Mouse (Mus musculus) midbrain, embryonic 16.5 days (tissue): Measurements from ENCODE around the gene Scn1b. TPM values are rescaled to one million over a fixed set of nuclear protein-coding genes. Genes with fewer than 3 reads are reported as not detected.
A peak's percentile ranks its signal among the peaks of the same experiment; 100 is the strongest.

Experiments used
- ATAC-seq: fragments of 200-750 bp; cut with Nextera tagmentation; 2 replicates; pipeline ENCODE4 v1.8.0; 2017; ENCODE audit warnings: moderate TSS enrichment
- H3K27ac ChIP-seq: fragments of 300-500 bp; sonication (generic); 2 replicates; pipeline ENCODE4 v1.5.1; 2014; ENCODE audit warnings: mild to moderate bottlenecking, low read length, mixed read lengths
- H3K27me3 ChIP-seq: fragments of 300-500 bp; sonication (generic); 2 replicates; pipeline ENCODE4 v1.6.1; 2014; ENCODE audit warnings: low read depth, low read length, mixed read lengths; ENCODE audit not compliant: control insufficient read depth, insufficient read depth
- H3K36me3 ChIP-seq: fragments of 300-500 bp; sonication (generic); 2 replicates; pipeline ENCODE4 v1.6.1; 2014; ENCODE audit warnings: mild to moderate bottlenecking, low read length, moderate library complexity, mixed read lengths; ENCODE audit not compliant: control insufficient read depth, insufficient read depth
- H3K4me1 ChIP-seq: fragments of 300-500 bp; sonication (generic); 2 replicates; pipeline ENCODE4 v1.6.1; 2014; ENCODE audit warnings: mild to moderate bottlenecking, low read length, mixed read lengths; ENCODE audit not compliant: control insufficient read depth, insufficient read depth
- H3K4me2 ChIP-seq: fragments of 300-500 bp; sonication (generic); 2 replicates; pipeline ENCODE4 v1.6.1; 2014; ENCODE audit warnings: mild to moderate bottlenecking, low read length, mixed read lengths
- H3K4me3 ChIP-seq: fragments of 300-500 bp; sonication (generic); 2 replicates; pipeline ENCODE4 v1.5.1; 2014; ENCODE audit warnings: low read depth, mild to moderate bottlenecking, low read length, moderate library complexity, mixed read lengths
- H3K9ac ChIP-seq: fragments of 300-500 bp; sonication (generic); 2 replicates; pipeline ENCODE4 v1.6.1; 2014; ENCODE audit warnings: low read depth, low read length, mixed read lengths
- H3K9me3 ChIP-seq: fragments of 300-500 bp; sonication (generic); replicated peaks from 2 replicates; pipeline ENCODE4 v1.6.1; 2014; ENCODE audit warnings: mild to moderate bottlenecking, low read length, mixed read lengths; ENCODE audit not compliant: control insufficient read depth, poor library complexity, severe bottlenecking
- WGBS: fragments of 180-500 bp; shearing (Covaris S2); extraction: QIAGEN DNeasy Blood & Tissue Kit; methylation state at CpG from one replicate; pipeline ENCODE4 v1.1.7; 2014; 5-methylcytosine and 5-hydroxymethylcytosine counted together
- polyA plus RNA-seq: library from polyadenylated mRNA; unstranded; fragments of >200 nt; fragmentation: Nextera tagmentation; extraction: Ambion mirVana; gene quantifications from 2 replicates; pipeline ENCODE4 v1.2.1, GENCODE M21; 2015

Gene Scn1b
- polyA plus RNA-seq, 1 experiment from 2014 or later = 12.2 TPM

- 89% methylated on average over 4 of the region's 4 CpGs for WGBS
- ATAC-seq = no peak
- no peak overlapping the region for H3K9ac ChIP-seq
These were observed 13.5 kb upstream of the Scn1b start for GRCm38 (mm10) chr7:31140302-31140701.

GRCm38 (mm10) chr7:31139765-31140164, 13.0 kb upstream of the Scn1b start:
- H3K4me2 ChIP-seq = no peak overlapping the region
- 72% methylated on average over 5 of the region's 5 CpGs for WGBS
- H3K4me3 ChIP-seq = no peak overlapping the region
- H3K4me1 ChIP-seq = no peaks in the 10 kb centered on the region
- H3K9ac ChIP-seq = no peak overlapping the region
- H3K36me3 ChIP-seq = peaks cover 69% of the 10 kb centered on the region
- no peaks in the 10 kb centered on the region for H3K27me3 ChIP-seq
- ATAC-seq = peak; percentile 32; the same call in 1 of the 2 replicates
- no peaks in the 10 kb centered on the region for H3K9me3 ChIP-seq
- H3K27ac ChIP-seq = no peak overlapping the region

More at GRCm38 (mm10) chr7:31140302-31140701, 13.5 kb upstream of the Scn1b start:
- no peaks in the 10 kb centered on the region for H3K27me3 ChIP-seq
- H3K4me2 ChIP-seq = no peak overlapping the region
- H3K4me3 ChIP-seq = no peak overlapping the region
- peaks cover 63% of the 10 kb centered on the region for H3K36me3 ChIP-seq
- no peaks in the 10 kb centered on the region for H3K9me3 ChIP-seq
- no peaks in the 10 kb centered on the region for H3K4me1 ChIP-seq
- H3K27ac ChIP-seq = no peak overlapping the region

DNA sequence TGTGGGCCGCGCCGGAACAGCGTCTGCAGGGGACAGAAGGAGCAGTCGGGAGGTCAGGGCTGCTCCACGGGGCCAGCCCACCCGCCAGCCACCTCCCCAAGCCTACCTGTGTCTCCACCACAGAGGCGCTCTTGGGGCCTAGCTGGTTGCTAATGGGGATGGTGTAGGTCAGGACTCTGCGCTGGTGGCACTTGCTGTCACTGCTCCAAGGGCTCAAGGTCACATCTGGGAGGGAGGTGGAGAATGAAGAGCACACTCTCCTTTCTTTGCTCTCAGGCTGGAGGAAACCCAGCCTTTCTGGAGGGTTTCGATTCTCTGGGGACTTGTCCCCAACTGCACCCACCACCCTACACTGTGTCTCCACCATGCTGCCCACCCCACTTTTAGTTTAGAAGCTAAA, 8.9 kb upstream of the Scn1b start:
- H3K4me2 ChIP-seq = no peak overlapping the region
- H3K27ac ChIP-seq = no peak overlapping the region
- peaks cover 85% of the 10 kb centered on the region for H3K36me3 ChIP-seq
- no peak for ATAC-seq
- H3K4me3 ChIP-seq = no peak overlapping the region
- H3K9me3 ChIP-seq = no peaks in the 10 kb centered on the region
- WGBS = 98% methylated on average over 10 of the region's 10 CpGs
- no peaks in the 10 kb centered on the region for H3K4me1 ChIP-seq
- H3K27me3 ChIP-seq = no peaks in the 10 kb centered on the region
- H3K9ac ChIP-seq = no peak overlapping the region

GRCm38 (mm10) chr7:31131866-31132265, 5.1 kb upstream of the Scn1b start:
- Histone ChIP-seq H3K27ac (no peak overlapping the region), H3K27me3 (no peaks in the 10 kb centered on the region), H3K4me3 (no peak overlapping the region), H3K4me1 (no peaks in the 10 kb centered on the region), H3K36me3 (peaks cover 82% of the 10 kb centered on the region), H3K9me3 (no peaks in the 10 kb centered on the region), H3K9ac (no peak overlapping the region), H3K4me2 (no peak overlapping the region)
- ATAC-seq = no peak
- 87% methylated on average over 4 of the region's 4 CpGs for WGBS

GRCm38 (mm10) chr7:31130841-31131240, 4.0 kb upstream of the Scn1b start:
- 0 out of 2 replicates have a peak, but pooled peaks have one; percentile 12 for ATAC-seq

DNA sequence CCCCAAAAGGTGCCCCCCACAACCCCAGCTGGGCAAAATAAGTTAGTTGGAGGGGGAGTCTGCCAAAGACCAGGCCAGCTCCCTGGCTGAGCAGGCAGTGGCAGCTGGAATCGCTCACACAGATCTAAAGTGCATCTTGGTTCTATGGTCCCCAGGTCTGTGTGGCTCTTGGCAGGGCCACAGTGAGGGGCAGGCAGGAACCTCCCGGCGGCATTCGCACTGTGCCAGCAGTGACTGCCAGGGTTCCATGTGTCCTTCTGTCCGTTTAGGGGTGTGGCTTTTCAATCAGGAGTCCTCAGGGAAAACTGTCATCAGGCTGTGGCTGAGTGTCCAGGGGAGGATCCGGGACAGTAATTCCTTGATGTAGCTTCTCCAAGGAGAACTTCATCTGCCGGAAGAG, 3.4 kb upstream of the Scn1b start:
- Histone ChIP-seq H3K36me3 (peaks cover 71% of the 10 kb centered on the region), H3K9ac (no peak overlapping the region), H3K27me3 (peaks cover 5% of the 10 kb centered on the region), H3K9me3 (no peaks in the 10 kb centered on the region), H3K27ac (no peak overlapping the region), H3K4me3 (no peak overlapping the region), H3K4me1 (peaks cover 6% of the 10 kb centered on the region; the same call in 1 of the 2 replicates), H3K4me2 (no peak overlapping the region)
- 97% methylated on average over 7 of the region's 7 CpGs for WGBS
- no peak for ATAC-seq

More at GRCm38 (mm10) chr7:31130841-31131240, 4.0 kb upstream of the Scn1b start:
- 26% methylated on average over 4 of the region's 4 CpGs for WGBS
- Histone ChIP-seq H3K36me3 (peaks cover 77% of the 10 kb centered on the region), H3K27me3 (peaks cover 2% of the 10 kb centered on the region; the same call in 1 of the 2 replicates), H3K4me2 (no peak overlapping the region), H3K9me3 (no peaks in the 10 kb centered on the region), H3K9ac (no peak overlapping the region), H3K4me1 (peaks cover 3% of the 10 kb centered on the region; the same call in 1 of the 2 replicates), H3K4me3 (no peak overlapping the region), H3K27ac (no peak overlapping the region)

DNA sequence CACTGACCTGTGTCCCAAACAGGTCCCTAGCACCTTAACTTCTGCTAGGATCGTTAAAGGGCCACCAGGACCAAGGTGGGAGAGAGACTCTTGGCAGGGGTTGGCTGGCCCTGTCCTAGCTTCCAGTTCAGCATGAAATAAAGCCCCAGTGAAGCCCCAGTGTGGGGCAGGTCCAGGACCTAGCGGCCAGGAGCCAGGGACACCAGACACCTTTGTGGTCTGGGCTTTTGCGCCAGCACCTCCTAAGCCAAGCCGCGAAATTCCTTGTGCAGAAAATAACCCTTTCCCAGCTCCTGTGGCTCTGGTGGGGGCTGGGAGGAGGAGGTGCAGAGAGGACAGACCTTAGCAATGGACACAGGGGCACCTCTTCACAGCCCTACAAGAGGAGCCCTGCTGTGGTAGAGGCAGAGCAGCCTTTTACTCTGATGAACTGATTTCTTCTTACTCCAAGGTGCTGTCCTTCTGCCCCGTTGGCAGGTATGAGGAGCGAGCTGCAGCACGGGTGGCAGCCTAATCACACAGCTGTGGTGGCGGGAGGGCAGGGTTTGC, 1.4 kb upstream of the Scn1b start:
- WGBS = 69% methylated on average over 9 of the region's 9 CpGs
- H3K36me3 ChIP-seq = peaks cover 51% of the 10 kb centered on the region
- ATAC-seq = no peak

DNA sequence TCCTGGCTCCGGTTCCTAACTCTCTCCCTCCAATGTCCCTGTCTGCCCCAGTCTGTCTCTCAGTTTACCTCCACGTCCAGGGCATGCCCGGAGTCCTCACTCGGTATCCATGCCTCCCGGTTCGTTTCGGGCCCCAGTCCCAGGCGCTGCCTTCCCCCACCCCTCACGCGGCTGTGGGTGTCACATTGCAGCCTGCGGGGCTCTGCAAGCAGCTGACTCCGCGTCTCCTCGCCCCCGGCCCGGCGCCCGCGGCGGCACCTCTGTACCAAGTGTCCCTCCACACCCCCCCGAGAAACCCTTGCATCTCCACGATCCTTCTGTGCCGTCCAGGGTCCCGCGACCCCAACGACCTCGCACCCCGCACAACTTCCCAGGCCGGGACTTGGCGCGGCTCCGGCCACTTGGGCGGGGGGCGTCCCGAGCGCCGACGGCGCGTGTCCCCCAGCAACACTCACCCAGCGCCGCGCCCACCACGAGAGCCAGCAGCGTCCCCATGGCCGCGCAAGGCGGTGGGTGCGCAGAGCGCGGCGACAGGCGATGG, 522 bp downstream of the Scn1b start:
- Histone ChIP-seq H3K9ac (peak overlapping the region; percentile 69), H3K36me3 (peaks cover 31% of the 10 kb centered on the region), H3K9me3 (no peaks in the 10 kb centered on the region), H3K4me3 (peak overlapping the region; percentile 72), H3K4me2 (peak overlapping the region; percentile 94), H3K27ac (no peak overlapping the region; the same call in 1 of the 2 replicates), H3K4me1 (peaks cover 6% of the 10 kb centered on the region; the same call in 1 of the 2 replicates), H3K27me3 (peaks cover 5% of the 10 kb centered on the region)
- ATAC-seq = no peak; the same call in 1 of the 2 replicates
- 1% methylated on average over 52 of the region's 53 CpGs for WGBS

More for the DNA sequence above, 1.4 kb upstream of the Scn1b start:
- Histone ChIP-seq H3K9me3 (no peaks in the 10 kb centered on the region), H3K27ac (no peak overlapping the region), H3K4me2 (no peak overlapping the region), H3K4me3 (no peak overlapping the region), H3K9ac (no peak overlapping the region), H3K4me1 (peaks cover 6% of the 10 kb centered on the region; the same call in 1 of the 2 replicates), H3K27me3 (peaks cover 5% of the 10 kb centered on the region)

- Histone ChIP-seq H3K9me3 (no peaks in the 10 kb centered on the region), H3K4me3 (no peak overlapping the region), H3K36me3 (peaks cover 20% of the 10 kb centered on the region), H3K4me1 (peaks cover 6% of the 10 kb centered on the region; the same call in 1 of the 2 replicates), H3K27ac (no peak overlapping the region), H3K4me2 (no peak overlapping the region), H3K27me3 (peaks cover 5% of the 10 kb centered on the region), H3K9ac (no peak overlapping the region)
- no peak for ATAC-seq
- 85% methylated on average over 13 of the region's 13 CpGs for WGBS
These were observed 1.7 kb downstream of the Scn1b start for GRCm38 (mm10) chr7:31125116-31125515.
